In genomic region chr7:90460930-90461329, GRCm38 (mm10) we compare ENCODE assay signal across 9 mouse cellular contexts. TPM values are rescaled to one million over a fixed set of nuclear protein-coding genes. Genes with fewer than 3 reads are reported as not detected.
A peak's percentile ranks its signal among the peaks of the same experiment; 100 is the strongest.
DNase-seq lines count a peak whose midpoint lies in the region; ATAC-seq lines count a peak whose summit lies in the region.
"Had no signal": no experiment of that assay in that cellular context is flagged by ENCODE, and none has a peak within 500 bp of the region (broad histone marks: within the 10 kb centered on the region; RNA-seq: fewer than 3 reads in every experiment).

No protein-coding gene starts in this region.

- 24% methylated on average over 14 of the region's 14 CpGs for WGBS in forebrain, embryonic 11.5 days
- 24% methylated on average over 14 of the region's 14 CpGs for WGBS in forebrain, embryonic 10.5 days
- 18% methylated on average over 14 of the region's 14 CpGs for WGBS in stomach, embryonic 15.5 days

- no peaks in the 10 kb centered on the region for H3K36me3 ChIP-seq in forebrain, embryonic 11.5 days (ENCODE audit: control insufficient read depth, insufficient read depth, low read length)
- H3K36me3 ChIP-seq in forebrain, embryonic 10.5 days (replicated peaks): no peaks in the 10 kb centered on the region
- H3K36me3 ChIP-seq in stomach, embryonic 15.5 days: no peaks in the 10 kb centered on the region
- H3K36me3 ChIP-seq: G1E had no signal

- no peak overlapping the region for H3K27ac ChIP-seq in forebrain, embryonic 11.5 days (ENCODE audit: low read depth, low read length)
- H3K27ac ChIP-seq in forebrain, embryonic 10.5 days: no peak overlapping the region
- H3K27ac ChIP-seq in stomach, embryonic 15.5 days: no peak overlapping the region

- DNase-seq in forebrain, embryonic 11.5 days (ENCODE audit: low spot score): peak; percentile 56
- DNase-seq in forebrain, embryonic 10.5 days (ENCODE audit: extremely low spot score, low spot score): no peak
- DNase-seq in CD4-positive, CD25-positive, alpha-beta regulatory T cell, adult 2 months (ENCODE audit: low read depth, low spot score): peak; percentile 74
- DNase-seq in embryo, embryonic 11 days: peak; percentile 48
- DNase-seq in induced T-regulatory cell, adult 2 months (ENCODE audit: low read depth): peak; percentile 68
- peak; percentile 59 for DNase-seq in lung, postnatal 10 days
- DNase-seq in urinary bladder, postnatal 25 days (ENCODE audit: low spot score): no peak

- H3K4me3 ChIP-seq in forebrain, embryonic 11.5 days (ENCODE audit: low read depth, low read length): no peak overlapping the region
- no peak overlapping the region; the same call in 1 of the 2 replicates for H3K4me3 ChIP-seq in forebrain, embryonic 10.5 days
- no peak overlapping the region for H3K4me3 ChIP-seq in stomach, embryonic 15.5 days (replicated peaks)

- H3K4me2 ChIP-seq in forebrain, embryonic 11.5 days (ENCODE audit: low read depth, low read length, severe bottlenecking): no peak overlapping the region
- H3K4me2 ChIP-seq in stomach, embryonic 15.5 days: 0 out of 2 replicates have a peak overlapping the region, but pooled peaks have one; percentile 16

- no peaks in the 10 kb centered on the region for H3K27me3 ChIP-seq in forebrain, embryonic 11.5 days (ENCODE audit: control insufficient read depth, insufficient read depth, low read length)
- no peaks in the 10 kb centered on the region for H3K27me3 ChIP-seq in forebrain, embryonic 10.5 days (ENCODE audit: poor library complexity, severe bottlenecking)
- no peaks in the 10 kb centered on the region for H3K27me3 ChIP-seq in stomach, embryonic 15.5 days (replicated peaks)

- no peaks in the 10 kb centered on the region for H3K4me1 ChIP-seq in forebrain, embryonic 11.5 days (replicated peaks; ENCODE audit: control insufficient read depth, insufficient read depth, low read length)
- H3K4me1 ChIP-seq in forebrain, embryonic 10.5 days: peaks cover 14% of the 10 kb centered on the region
- peaks cover 3% of the 10 kb centered on the region; the same call in 1 of the 2 replicates for H3K4me1 ChIP-seq in stomach, embryonic 15.5 days

- no peaks in the 10 kb centered on the region for H3K9me3 ChIP-seq in forebrain, embryonic 11.5 days (ENCODE audit: control insufficient read depth, low read length)
- H3K9me3 ChIP-seq in forebrain, embryonic 10.5 days: no peaks in the 10 kb centered on the region
- no peaks in the 10 kb centered on the region for H3K9me3 ChIP-seq in stomach, embryonic 15.5 days
- H3K9me3 ChIP-seq: G1E had no signal

- no peak overlapping the region for H3K9ac ChIP-seq in forebrain, embryonic 11.5 days (ENCODE audit: low read length)
- H3K9ac ChIP-seq in stomach, embryonic 15.5 days: no peak overlapping the region

- no peak for ATAC-seq in forebrain, embryonic 11.5 days (replicated peaks; ENCODE audit: low FRiP score)
- ATAC-seq in stomach, embryonic 15.5 days (ENCODE audit: insufficient read depth, low FRiP score, low read depth): no peak

RNA-seq across cellular contexts. Expression of gene Tmem126a, which starts 3.9 kb away (rescaled TPM):
- 111 and 121 TPM in 2 replicates for polyA plus RNA-seq in forebrain, embryonic 11.5 days (2014; fragmentation: Nextera tagmentation; extraction: Ambion mirVana)
- 135 and 140 TPM in 2 replicates for polyA plus RNA-seq in forebrain, embryonic 10.5 days (2016; fragmentation: Nextera tagmentation; extraction: Ambion mirVana)
- 111 and 122 TPM in 2 replicates for polyA plus RNA-seq in stomach, embryonic 15.5 days (2015; fragmentation: Nextera tagmentation; extraction: Ambion mirVana)

RNA-seq across cellular contexts. Expression of gene Tmem126b, which starts 14.9 kb away (rescaled TPM):
- 36.6 and 38.4 TPM in 2 replicates for polyA plus RNA-seq in forebrain, embryonic 11.5 days (2014; fragmentation: Nextera tagmentation; extraction: Ambion mirVana)
- polyA plus RNA-seq in forebrain, embryonic 10.5 days (2016; fragmentation: Nextera tagmentation; extraction: Ambion mirVana): 31.6 and 32.9 TPM in 2 replicates
- polyA plus RNA-seq in stomach, embryonic 15.5 days (2015; fragmentation: Nextera tagmentation; extraction: Ambion mirVana): 31.6 and 32.8 TPM in 2 replicates

RNA-seq across cellular contexts. Expression of gene Dlg2, which starts 15.5 kb away (rescaled TPM):
- 3.0 TPM in 2 replicates for polyA plus RNA-seq in forebrain, embryonic 11.5 days (2014; fragmentation: Nextera tagmentation; extraction: Ambion mirVana)
- 0.95 and 0.96 TPM in 2 replicates for polyA plus RNA-seq in forebrain, embryonic 10.5 days (2016; fragmentation: Nextera tagmentation; extraction: Ambion mirVana)
- polyA plus RNA-seq in stomach, embryonic 15.5 days (2015; fragmentation: Nextera tagmentation; extraction: Ambion mirVana): 4.1 and 5.3 TPM in 2 replicates
- polyA plus RNA-seq: G1E had no signal

RNA-seq across cellular contexts. Expression of gene Crebzf, which starts 18.4 kb away (rescaled TPM):
- polyA plus RNA-seq in forebrain, embryonic 11.5 days (2014; fragmentation: Nextera tagmentation; extraction: Ambion mirVana): 43.5 and 47.2 TPM in 2 replicates
- 21.8 and 24.2 TPM in 2 replicates for polyA plus RNA-seq in forebrain, embryonic 10.5 days (2016; fragmentation: Nextera tagmentation; extraction: Ambion mirVana)
- 36.4 and 38.7 TPM in 2 replicates for polyA plus RNA-seq in stomach, embryonic 15.5 days (2015; fragmentation: Nextera tagmentation; extraction: Ambion mirVana)

RNA-seq across cellular contexts. Expression of gene Ccdc89, which starts 34.6 kb away (rescaled TPM):
- 2.4 and 3.2 TPM in 2 replicates for polyA plus RNA-seq in forebrain, embryonic 11.5 days (2014; fragmentation: Nextera tagmentation; extraction: Ambion mirVana)
- polyA plus RNA-seq in forebrain, embryonic 10.5 days (2016; fragmentation: Nextera tagmentation; extraction: Ambion mirVana): 2.4 and 2.5 TPM in 2 replicates
- 1.3 and 1.5 TPM in 2 replicates for polyA plus RNA-seq in stomach, embryonic 15.5 days (2015; fragmentation: Nextera tagmentation; extraction: Ambion mirVana)
- polyA plus RNA-seq: G1E had no signal

Comparison
In these comparisons a context has a peak if more than half of its experiments do, and no peak if none do; other contexts are left out.
1. DNase-seq: peak in forebrain, embryonic 11.5 days (single experiment), CD4-positive, CD25-positive, alpha-beta regulatory T cell, adult 2 months (single experiment), embryo, embryonic 11 days (single experiment), induced T-regulatory cell, adult 2 months (single experiment) and lung, postnatal 10 days (single experiment); none in forebrain, embryonic 10.5 days (single experiment) and urinary bladder, postnatal 25 days (single experiment).